Mouse (Mus musculus): ENCODE data around the gene Ripk1.
"Not testable (repeated sequence)": the region's sequence is repeated elsewhere in the genome, so short reads cannot be mapped to it uniquely, and the experiment has no call there.

Ripk1 gene

DNA sequence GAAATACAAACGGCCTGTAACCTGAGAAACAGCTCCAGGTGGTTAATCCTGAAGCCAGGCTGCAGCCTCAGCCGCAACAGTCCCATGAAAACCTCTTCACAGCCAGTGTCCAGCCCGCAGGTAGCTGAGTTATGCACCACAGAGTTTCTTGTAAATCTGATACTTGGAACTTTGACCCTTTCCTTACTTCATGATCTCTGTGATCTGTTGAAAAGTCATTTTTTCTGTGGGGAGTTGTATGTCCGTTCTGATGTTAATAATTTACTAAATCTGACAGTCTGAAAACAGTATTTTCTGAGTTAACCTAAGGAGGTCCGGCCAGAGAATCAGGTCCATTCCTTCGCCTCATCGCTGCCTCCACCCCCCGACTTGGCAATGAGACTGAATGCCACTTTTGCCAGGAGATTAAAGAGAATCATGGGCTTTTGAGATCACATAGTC, 36.8 kb downstream of the Ripk1 start:
- no peak for DNase-seq

DNA sequence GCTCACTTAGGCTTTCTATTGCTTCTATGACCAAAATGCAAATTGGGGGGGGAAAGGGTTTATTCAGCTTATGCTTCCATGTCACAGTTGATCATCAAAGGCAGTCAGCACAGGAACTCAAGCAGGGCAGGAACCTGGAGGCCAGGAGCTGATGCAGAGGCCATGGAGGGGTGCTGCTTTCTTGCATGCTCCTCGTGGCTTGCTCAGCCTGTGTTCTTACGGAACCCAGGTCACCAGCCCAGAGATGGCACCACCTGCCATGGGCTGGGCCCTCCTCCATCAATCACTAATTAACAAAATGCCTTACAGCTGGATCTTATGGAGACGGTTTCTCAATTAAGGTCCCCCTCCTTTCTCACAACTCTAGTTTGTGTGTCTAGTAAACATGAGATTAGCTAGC, 37.9 kb downstream of the Ripk1 start:
- DNase-seq = no peak

DNA sequence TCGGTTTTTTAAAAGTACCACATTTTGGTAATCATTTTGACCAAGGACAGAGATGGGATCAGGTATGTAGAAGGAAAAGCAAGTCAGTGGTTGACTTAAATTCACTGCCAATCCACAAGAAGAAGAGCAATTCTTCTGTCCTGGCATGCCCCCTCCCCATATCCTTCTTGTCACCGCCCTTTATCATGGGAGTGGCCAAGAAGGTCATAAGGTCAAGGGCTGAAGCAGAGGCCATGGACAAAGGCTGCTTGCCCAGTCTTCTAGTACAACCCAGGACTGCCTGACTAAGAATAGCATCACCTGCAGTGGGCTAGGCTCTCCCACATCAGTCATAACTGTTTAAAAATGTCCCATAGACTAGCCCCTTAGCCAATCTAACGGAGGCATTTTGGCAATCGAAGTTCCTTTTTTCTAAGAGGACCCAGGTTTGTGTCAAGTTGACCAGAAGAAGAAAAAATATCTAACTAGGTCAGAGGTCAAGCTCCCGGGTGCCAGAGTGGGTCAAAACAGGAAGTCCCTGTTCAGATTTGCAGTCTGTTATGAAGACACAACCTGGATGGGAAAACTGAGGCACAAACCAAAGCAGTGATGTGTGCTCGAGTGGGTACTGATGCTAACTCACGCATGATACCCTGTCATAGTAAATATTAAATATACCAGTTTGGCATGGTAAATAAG, 41.7 kb downstream of the Ripk1 start:
- DNase-seq = no peak

DNA sequence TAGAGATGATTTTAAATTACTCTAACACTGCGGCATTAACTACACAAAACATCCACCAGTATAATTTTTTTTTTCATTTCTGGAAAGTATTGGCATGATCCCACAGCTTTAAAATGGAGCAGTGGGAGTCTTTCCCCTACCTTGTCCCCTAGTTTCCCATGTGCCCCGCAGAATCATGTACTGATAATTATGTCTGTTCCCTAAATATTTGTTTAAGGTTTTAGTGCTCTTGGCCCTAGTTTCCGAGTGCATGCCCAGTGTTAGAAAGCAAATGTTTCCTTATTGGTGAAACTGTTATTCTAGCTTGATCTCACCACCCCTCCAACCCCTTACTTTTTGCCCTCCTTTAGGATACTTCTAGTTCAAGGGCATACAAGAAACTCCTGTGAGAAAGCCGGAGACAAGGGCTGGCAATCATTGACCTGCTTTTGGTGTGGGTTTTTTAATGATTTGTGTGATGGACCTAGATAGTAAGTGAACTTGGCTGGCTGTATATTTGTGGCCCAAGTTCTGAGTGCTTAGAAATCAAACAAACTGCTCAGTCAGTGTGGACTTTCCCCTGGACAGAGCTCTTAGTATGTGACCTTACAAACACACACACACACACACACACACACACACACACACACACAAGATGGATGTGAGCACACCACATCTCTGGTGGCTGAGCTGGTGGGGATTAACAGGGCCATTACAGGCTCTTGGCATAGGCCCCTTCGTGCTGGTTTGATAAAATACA, 43.5 kb downstream of the Ripk1 start:
- DNase-seq = no peak

DNA sequence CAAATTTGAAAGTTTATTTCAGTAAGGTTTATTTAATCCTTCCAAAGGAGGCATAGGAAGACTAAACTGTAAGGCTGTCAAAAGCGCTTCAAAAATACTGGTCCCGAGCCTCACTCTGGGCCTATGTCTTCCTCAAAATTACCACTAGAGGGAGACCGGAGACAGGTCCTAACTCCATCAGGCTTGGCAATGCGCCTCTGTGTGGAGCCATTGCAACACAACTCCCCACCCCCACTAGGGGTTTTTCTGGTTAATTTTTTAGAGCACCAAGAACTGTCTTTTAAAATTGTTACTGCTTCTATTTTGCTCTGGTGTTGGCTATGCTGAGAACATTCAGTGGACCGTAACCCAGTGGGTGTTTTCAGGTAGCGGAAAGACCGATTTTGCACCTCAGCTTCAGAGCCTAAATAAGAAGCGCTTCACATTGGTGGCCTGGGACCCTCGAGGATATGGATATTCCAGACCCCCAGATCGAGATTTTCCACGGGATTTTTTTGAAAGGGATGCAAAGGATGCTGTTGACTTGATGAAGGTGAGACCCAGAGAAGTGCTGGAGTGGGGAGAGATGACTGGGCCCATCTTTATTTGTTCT, 44.4 kb downstream of the Ripk1 start:
- peak; percentile 91 to 97 for DNase-seq

DNA sequence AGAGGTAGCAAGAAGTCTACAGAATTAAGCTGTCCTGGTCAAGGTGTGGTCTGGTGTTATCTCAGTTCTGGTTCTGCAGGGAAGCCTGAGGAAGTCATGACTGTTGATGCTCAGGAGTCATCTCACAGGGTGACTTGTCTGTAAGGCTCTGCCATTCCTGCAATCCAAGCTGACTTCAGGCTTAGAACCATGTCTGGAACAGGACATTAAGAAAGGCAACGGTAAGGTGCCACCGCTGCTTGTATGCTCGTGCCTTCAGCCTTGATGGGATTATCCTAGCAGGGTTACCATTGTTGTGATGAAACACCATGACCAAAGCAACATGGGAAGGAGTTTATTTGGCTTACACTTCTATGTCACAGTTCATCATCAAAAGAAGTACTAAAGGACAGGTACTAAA, 45.4 kb downstream of the Ripk1 start:
- DNase-seq = no peak

DNA sequence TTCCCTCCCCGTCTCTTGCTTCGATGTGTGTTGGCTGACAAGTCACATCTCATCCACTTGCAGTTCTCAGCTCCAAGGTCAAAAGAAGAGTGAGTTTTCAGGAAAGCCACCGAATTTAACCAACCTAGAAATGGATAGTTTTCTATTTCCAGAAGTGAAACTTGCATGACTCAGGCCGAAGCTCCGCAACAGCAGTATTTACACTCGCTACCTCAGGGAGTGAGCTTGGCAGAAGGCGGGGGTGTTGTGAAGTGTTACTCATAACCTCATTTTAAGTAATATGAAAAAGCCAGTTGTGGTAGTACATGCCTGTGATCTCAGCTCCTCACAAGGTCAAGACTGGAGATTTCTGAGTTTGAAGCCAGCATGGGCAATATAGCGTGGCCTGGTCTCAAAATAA, 48.3 kb downstream of the Ripk1 start:
- no peak for DNase-seq

DNA sequence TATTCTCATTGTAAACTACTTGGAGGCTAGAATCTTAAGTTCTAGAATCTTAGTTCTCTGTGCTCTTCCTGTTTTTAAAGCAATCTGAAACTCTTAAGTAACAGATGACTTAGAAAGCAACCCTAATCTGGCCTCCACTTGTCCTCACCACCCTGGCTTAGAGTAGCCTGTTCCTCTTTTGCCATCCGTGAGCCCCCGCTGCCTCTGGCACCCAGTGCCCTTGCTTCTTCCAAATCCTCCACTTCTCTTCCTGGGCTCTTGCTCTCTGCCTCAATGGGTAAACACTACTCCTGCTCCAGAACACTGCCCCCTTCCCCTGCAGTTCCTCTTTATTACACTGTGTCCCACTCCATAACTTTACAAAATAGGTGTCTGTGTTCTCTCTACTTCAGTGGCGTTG, 49.5 kb downstream of the Ripk1 start:
- no peak for DNase-seq

DNA sequence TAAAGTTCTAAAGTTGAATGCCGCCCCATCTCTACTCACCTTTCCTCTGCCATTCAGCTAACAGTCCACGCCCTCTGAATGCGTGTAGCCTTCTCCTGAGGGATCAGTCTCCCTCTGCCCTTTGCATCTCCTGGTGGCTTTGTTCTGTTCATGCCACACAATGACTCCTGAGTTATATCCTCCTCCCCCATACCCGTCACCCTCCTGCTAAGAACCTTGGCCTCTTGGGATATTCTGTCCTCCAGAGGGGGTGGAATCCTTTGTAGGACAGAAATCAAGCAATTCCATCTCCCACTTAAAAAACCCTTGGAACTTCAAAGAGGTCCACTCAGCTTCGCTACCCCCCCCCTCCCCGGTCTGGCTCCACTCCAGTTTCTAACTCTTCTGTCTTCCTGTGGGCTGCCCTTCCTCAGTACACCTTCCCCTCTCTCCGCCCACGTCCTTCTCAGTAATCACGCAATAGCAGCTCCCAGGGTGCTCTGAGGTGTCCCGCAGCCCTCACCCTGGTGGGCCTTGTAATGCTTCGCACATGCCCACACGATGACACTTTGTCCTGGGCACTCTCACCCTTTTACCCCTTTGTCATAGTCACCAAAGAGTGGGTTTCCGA, 51.6 kb downstream of the Ripk1 start:
- DNase-seq = no peak

DNA sequence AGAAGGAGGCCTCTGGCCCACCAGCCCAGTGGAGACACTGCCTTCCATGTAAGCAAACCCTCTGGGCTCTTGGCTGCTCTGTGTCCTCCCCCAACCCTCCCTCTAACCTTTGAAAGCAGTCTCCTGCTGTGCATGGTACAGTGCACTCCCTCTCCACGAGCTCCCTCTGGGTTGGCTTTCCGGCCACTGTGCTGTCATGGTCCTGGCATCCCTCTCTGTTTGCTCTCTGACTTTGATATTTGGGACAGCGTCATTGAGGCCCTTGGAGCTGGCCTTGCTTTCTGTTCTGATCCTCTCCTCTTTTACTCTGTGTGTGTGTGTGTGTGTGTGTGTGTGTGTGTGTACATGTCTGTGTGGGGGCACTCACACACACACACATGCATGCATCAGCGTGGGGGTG, 52.2 kb downstream of the Ripk1 start:
- DNase-seq = no peak

DNA sequence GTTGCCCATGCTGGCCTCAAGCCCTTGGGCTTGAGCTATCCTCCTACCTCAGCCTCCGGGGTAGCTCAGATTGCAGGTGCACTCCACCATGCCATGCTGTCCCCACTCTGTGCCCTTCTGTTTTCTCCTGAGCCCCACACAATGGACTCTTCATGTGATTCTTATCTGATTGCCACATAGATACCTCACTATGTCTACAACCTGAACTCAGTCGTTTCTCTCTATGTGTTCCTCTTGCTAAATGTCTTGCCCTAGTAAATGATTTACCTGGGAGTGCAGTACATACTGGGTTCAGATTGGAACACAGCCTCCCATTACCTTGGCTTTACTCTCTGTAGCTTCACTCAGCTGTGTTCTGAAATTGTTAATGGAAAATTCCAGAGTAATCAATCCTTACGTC, 52.8 kb downstream of the Ripk1 start:
- DNase-seq = no peak

DNA sequence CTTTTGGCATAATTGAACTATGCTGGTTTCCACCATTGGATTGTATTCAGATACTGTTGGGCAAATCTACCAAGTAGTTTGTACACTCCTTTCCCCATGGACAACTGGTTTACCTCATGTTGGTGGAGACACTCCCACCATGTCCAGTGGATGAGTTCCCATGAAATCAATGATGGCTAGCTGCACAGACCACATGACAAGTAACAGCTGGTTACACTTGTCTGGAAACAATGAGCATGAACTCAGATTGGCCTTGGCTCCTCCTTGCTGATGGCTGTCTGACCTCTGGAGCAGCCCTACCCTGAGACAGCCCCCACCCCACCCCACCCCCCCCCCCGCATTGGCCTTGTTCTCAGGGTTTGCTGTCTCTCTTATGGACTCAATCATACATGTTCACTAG, 55.1 kb downstream of the Ripk1 start:
- DNase-seq = no peak

DNA sequence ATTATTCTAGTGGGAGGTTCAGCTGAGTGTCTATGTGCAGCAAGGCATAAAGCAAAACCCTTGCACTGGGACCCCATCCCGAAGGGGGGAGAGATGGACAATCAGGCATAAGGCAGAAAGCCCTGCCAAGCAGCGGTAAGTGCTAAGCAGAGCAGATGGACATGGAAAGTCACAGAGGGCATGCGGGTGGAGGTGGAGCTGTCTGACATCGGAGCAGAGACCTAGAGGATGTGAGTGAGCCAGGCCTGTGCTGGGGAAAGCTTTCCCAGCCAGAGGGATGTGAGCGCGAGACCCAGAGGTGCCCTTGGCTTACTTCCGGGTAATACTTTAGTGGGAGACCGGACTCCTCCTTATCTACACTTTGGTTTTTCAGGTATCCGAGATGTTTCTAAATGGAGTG, 57.9 kb downstream of the Ripk1 start:
- peak; percentile 72 to 73 for DNase-seq

DNA sequence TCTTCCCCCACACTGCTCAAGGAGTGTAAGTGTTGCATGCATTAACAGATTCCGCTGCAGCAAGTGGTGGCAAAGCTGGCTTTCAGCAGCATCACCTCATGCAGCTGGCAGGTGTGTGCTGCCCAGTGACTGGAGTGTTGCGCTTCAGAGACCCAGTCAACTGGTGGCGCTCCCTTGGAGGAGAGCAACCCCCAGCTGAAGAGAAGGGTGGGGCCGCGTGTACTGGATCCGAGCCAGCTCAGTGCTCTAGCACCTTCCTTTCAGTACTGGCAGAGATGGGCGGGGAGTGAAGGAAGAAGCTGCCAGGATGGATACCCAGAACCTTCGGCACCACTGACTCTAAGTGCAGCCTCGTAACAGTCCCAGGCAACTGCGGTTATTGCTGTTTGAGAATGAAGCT, 60.3 kb downstream of the Ripk1 start:
- DNase-seq = no peak

DNA sequence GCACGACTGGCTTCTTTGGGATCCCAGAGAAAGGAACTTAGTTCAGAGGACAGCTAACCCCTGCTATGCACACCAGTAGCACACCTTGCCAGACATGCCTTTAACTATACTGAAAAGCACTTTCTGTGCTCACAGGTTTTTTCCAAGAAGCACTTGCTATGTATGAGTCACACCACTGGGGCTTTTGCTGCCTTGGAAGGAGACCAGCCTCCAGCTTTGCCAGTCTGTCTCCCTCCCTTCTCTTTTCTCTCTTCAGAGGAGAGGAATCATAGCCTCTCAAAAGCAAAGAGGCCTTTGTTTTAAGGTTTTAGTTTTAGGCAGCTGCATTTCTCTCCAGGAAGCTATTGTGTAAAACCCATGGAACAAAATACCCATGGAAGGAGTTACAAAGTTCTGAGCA, 64.2 kb downstream of the Ripk1 start:
- peak in 1 of 2 experiments; percentile 26 for DNase-seq

DNA sequence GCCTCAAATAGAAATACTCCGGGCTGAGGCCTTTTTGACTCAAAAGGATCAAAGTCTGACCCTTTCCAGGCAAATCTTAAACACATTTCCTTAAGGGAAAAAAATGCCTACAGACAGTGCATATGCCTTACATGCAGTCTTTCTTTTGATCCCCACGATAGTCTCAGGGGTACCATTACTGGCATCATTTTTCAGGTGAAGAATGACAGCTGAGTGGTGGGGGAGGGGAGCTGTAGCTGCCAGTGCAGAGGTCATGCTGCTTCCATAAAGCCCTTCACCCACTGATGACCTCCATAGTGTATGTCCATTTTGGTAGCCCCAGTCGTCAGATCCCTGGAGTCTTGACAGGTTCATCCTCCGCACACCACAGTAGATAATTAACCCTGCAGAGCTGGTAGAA, 68.1 kb downstream of the Ripk1 start:
- no peak for DNase-seq

DNA sequence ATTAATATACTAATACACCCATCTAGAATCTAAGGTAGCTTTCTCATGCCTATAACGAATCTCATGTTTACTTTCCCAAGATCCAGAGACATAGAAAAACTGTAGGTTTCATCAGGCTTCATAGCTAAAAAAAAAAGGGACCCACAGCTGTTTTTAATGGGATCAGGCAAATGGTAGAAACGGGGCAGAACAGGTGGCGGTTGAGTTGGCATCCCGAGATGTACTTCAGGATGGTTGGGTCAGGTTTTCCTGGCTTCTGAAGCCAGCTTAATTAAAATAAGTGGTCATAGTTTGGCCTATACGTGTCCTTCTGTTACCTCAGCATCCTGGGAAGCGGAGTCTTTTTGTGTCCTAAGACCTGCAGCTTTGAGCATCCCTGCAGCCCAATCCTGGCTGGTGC, 69.7 kb downstream of the Ripk1 start:
- no peak for DNase-seq

DNA sequence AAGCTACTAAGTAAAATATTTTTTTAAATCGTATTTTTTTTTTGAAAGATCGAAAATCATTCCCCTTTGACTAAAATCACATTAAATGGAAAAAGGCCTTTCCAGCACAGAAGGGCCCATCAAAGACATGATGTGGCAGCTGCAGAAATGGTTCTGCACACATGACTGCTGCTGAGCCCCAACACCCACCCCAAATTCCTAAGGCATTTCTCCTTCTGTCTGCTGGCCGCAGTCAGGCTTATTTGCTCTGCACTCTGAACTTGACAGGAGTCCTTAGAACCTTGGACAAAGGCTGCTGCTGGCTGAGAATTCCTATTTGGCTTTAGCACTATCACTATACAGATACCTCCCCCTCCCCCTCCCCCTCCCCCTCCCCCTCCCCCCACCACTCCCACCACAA, 70.7 kb downstream of the Ripk1 start:
- DNase-seq = no peak

DNA sequence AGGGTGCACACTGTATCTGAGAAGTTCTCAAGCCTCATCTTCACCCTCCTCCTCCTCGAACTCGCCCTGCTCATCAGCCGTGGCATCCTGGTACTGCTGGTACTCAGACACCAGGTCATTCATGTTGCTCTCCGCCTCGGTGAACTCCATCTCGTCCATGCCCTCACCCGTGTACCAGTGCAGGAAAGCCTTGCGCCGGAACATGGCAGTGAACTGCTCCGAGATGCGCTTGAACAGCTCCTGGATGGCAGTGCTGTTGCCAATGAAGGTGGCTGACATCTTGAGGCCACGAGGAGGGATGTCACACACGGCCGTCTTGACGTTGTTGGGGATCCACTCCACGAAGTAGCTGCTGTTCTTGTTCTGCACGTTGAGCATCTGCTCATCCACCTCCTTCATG, 72.3 kb downstream of the Ripk1 start:
- not testable (repeated sequence) for DNase-seq

DNA sequence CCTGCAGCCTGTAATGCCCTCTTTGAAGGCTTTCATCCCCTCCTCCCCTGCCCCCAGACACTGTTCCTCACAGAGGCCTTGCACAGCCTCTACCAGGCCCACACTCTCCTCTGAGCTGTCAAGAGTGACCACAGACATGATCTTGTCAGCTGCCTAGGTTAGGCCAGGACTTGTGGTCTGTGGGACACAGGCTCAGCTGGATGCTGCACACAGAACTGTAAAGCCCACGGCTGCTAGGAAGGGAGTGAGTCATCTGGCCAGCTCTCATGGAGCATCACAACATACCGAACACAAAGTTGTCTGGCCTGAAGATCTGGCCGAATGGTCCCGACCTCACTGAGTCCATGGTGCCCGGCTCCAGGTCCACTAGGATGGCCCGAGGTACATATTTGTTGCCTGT, 73.7 kb downstream of the Ripk1 start:
- not testable (repeated sequence) for DNase-seq

DNA sequence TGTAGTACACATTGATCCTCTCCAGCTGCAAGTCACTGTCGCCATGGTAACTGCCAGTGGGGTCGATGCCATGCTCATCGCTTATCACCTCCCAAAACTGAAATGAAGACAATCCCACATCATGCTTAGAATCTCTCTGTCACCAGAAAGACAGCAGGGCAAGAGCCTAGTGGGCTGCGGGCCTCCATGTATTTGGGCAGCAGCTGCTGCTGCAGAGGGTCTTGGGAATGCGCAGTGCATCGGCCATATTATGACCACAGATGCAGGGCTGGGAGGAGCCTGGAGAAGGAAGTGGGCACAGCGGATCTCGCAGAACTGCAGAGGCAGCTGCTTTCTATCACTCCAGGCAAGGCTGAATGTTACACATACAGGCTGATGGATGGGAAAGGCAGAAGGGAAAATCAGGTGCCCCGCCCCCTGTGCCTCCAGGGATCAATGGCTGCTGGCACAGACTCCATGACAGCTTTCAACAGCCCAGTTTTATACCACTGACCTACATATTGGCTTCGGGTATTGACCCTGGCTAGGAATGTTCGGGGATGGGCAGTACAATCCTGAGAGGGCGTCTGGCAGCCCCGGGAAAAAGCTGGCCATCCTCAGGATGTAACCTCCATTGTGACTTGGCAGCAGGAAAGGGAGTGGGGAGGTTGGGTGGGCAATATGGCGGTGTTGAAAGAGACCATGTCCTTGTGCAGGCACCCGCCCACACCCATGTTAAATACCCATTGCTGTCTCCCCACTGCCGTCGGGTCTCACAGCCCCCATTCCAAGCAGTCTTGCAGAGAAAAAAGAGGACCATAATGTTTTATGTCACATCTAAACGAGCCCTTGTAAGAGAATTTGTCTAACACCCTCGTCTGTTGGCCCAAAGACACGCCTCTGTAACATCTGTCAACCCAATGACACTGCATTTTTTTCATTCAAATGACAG, 74.7 kb downstream of the Ripk1 start:
- peak; percentile 67 to 76 for DNase-seq

DNA sequence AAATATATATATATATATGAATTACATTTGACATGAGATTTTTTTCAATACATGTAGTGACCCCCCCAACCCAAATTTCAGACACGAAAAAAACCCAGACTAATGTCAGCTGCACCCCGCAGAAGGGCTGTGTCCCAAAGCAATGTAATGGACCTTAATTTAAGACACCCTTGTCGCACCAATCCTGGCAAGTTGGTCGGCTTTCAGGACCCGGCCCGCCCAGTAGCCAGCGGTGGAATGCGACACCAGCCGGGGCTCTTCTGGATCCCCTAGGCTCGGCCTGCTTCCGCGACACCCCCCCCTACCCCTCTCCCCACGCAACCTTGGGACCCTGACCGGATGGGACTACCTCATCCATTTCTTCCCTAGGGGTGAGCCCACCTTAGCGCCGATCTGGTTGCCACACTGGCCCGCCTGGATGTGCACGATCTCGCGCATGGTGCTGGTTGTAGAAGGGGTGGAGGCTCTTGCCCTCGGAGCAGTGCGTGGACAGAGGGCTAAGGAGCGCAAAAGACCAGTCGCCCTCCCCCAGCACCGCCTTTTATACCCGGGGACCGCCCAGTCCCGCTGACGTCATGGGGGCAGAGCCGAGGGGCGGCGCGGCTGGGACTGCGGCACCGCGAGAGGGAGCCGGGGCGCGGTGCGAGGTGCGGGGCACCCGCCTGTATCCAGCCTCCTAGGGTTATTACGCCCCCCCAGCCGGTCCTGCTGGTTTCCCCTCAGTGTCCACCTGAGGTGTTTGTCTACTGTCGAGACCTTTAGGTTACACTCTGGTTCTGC, 75.5 kb downstream of the Ripk1 start, which contains the start of gene Tubb2a:
TSS of gene Tubb2a (minus strand) at position 516 of the 780 bp plus-strand sequence.
- DNase-seq = peak; percentile 98

All from cerebellum, postnatal 14 days (tissue).